Mouse (Mus musculus): ENCODE data around the gene Casp9. TPM values are rescaled to one million over a fixed set of nuclear protein-coding genes. Genes with fewer than 3 reads are reported as not detected.

Casp9 gene
- polyA plus RNA-seq, 1 experiment from 2014 or later = 15.8 TPM

GRCm38 (mm10) chr4:141790524-141790990 is 2.9 kb upstream of the Casp9 start, which contains the start of gene Dnajc16:
Gene Dnajc16 (minus strand): TSS chr4:141790931.
- no peaks in the 10 kb centered on the region for H3K9me3 ChIP-seq (ENCODE audit: control insufficient read depth, low read length)
- 1% methylated on average over 42 of the region's 42 CpGs for WGBS
- ATAC-seq = peak; percentile 90
- H3K36me3 ChIP-seq (ENCODE audit: control insufficient read depth, insufficient read depth) = 0 out of 2 replicates have a peak, but pooled peaks cover 7% of the 10 kb centered on the region
- peaks cover 15% of the 10 kb centered on the region for H3K4me1 ChIP-seq (replicated peaks; ENCODE audit: control insufficient read depth, insufficient read depth, low read length)
- peak within 1 kb of the TSS; percentile 75 for H3K4me2 ChIP-seq (ENCODE audit: low read length)
- H3K27me3 ChIP-seq (replicated peaks; ENCODE audit: control insufficient read depth, insufficient read depth, low read length) = no peaks in the 10 kb centered on the region
- peak within 1 kb of the TSS; percentile 61 for H3K27ac ChIP-seq (ENCODE audit: low read length)
- H3K9ac ChIP-seq (replicated peaks; ENCODE audit: low read depth, low read length) = peak within 1 kb of the TSS; percentile 85
- H3K4me3 ChIP-seq (replicated peaks; ENCODE audit: low read length) = peak within 1 kb of the TSS; percentile 74

- no peak overlapping the region for H3K27ac ChIP-seq (ENCODE audit: low read length)
- H3K4me3 ChIP-seq (replicated peaks; ENCODE audit: low read length) = no peak overlapping the region
- H3K4me2 ChIP-seq (ENCODE audit: low read length) = no peak overlapping the region
- peaks cover 15% of the 10 kb centered on the region for H3K4me1 ChIP-seq (replicated peaks; ENCODE audit: control insufficient read depth, insufficient read depth, low read length)
- no peak overlapping the region for H3K9ac ChIP-seq (replicated peaks; ENCODE audit: low read depth, low read length)
- no peaks in the 10 kb centered on the region for H3K9me3 ChIP-seq (ENCODE audit: control insufficient read depth, low read length)
- H3K36me3 ChIP-seq (ENCODE audit: control insufficient read depth, insufficient read depth) = 0 out of 2 replicates have a peak, but pooled peaks cover 5% of the 10 kb centered on the region
- ATAC-seq = no peak
- H3K27me3 ChIP-seq (replicated peaks; ENCODE audit: control insufficient read depth, insufficient read depth, low read length) = no peaks in the 10 kb centered on the region
- 86% methylated on average over 7 of the region's 7 CpGs for WGBS
Observed at GRCm38 (mm10) chr4:141791486-141791885, 1.9 kb upstream of the Casp9 start.

- H3K36me3 ChIP-seq (ENCODE audit: control insufficient read depth, insufficient read depth) = 0 out of 2 replicates have a peak, but pooled peaks cover 4% of the 10 kb centered on the region
- H3K27ac ChIP-seq (ENCODE audit: low read length) = no peak overlapping the region
- no peaks in the 10 kb centered on the region for H3K9me3 ChIP-seq (ENCODE audit: control insufficient read depth, low read length)
- no peak overlapping the region for H3K4me2 ChIP-seq (ENCODE audit: low read length)
- H3K9ac ChIP-seq (replicated peaks; ENCODE audit: low read depth, low read length) = no peak overlapping the region
- no peak overlapping the region for H3K4me3 ChIP-seq (replicated peaks; ENCODE audit: low read length)
- ATAC-seq = no peak
- WGBS = 84% methylated on average over 8 of the region's 8 CpGs
- peaks cover 15% of the 10 kb centered on the region for H3K4me1 ChIP-seq (replicated peaks; ENCODE audit: control insufficient read depth, insufficient read depth, low read length)
- H3K27me3 ChIP-seq (replicated peaks; ENCODE audit: control insufficient read depth, insufficient read depth, low read length) = no peaks in the 10 kb centered on the region
Observed at GRCm38 (mm10) chr4:141791951-141792350, 1.5 kb upstream of the Casp9 start.

- ATAC-seq = no peak
- Histone ChIP-seq H3K9ac (replicated peaks; ENCODE audit: low read depth, low read length) (peak overlapping the region; percentile 83), H3K27me3 (replicated peaks; ENCODE audit: control insufficient read depth, insufficient read depth, low read length) (no peaks in the 10 kb centered on the region), H3K4me1 (replicated peaks; ENCODE audit: control insufficient read depth, insufficient read depth, low read length) (peaks cover 15% of the 10 kb centered on the region), H3K27ac (ENCODE audit: low read length) (peak overlapping the region; percentile 91), H3K4me2 (ENCODE audit: low read length) (peak overlapping the region; percentile 56), H3K4me3 (replicated peaks; ENCODE audit: low read length) (peak overlapping the region; percentile 85), H3K36me3 (ENCODE audit: control insufficient read depth, insufficient read depth) (no peaks in the 10 kb centered on the region), H3K9me3 (ENCODE audit: control insufficient read depth, low read length) (no peaks in the 10 kb centered on the region)
- WGBS = 11% methylated on average over 10 of the region's 10 CpGs
Observed at GRCm38 (mm10) chr4:141792554-141793281, 694 bp upstream of the Casp9 start.

GRCm38 (mm10) chr4:141794152-141794535 is 732 bp downstream of the Casp9 start:
- Histone ChIP-seq H3K27me3 (replicated peaks; ENCODE audit: control insufficient read depth, insufficient read depth, low read length) (no peaks in the 10 kb centered on the region), H3K4me2 (ENCODE audit: low read length) (peak overlapping the region; percentile 56), H3K4me1 (replicated peaks; ENCODE audit: control insufficient read depth, insufficient read depth, low read length) (peaks cover 15% of the 10 kb centered on the region), H3K36me3 (ENCODE audit: control insufficient read depth, insufficient read depth) (no peaks in the 10 kb centered on the region), H3K27ac (ENCODE audit: low read length) (peak overlapping the region; percentile 91), H3K9me3 (ENCODE audit: control insufficient read depth, low read length) (no peaks in the 10 kb centered on the region), H3K4me3 (replicated peaks; ENCODE audit: low read length) (peak overlapping the region; percentile 85), H3K9ac (replicated peaks; ENCODE audit: low read depth, low read length) (peak overlapping the region; percentile 83)
- 13% methylated on average over 5 of the region's 5 CpGs for WGBS
- ATAC-seq = no peak

- H3K9me3 ChIP-seq (ENCODE audit: control insufficient read depth, low read length) = no peaks in the 10 kb centered on the region
- H3K27ac ChIP-seq (ENCODE audit: low read length) = no peak overlapping the region
- H3K4me1 ChIP-seq (replicated peaks; ENCODE audit: control insufficient read depth, insufficient read depth, low read length) = peaks cover 9% of the 10 kb centered on the region
- no peaks in the 10 kb centered on the region for H3K27me3 ChIP-seq (replicated peaks; ENCODE audit: control insufficient read depth, insufficient read depth, low read length)
- no peak overlapping the region for H3K9ac ChIP-seq (replicated peaks; ENCODE audit: low read depth, low read length)
- no peak overlapping the region for H3K4me2 ChIP-seq (ENCODE audit: low read length)
- no peaks in the 10 kb centered on the region for H3K36me3 ChIP-seq (ENCODE audit: control insufficient read depth, insufficient read depth)
- 86% methylated on average over 7 of the region's 7 CpGs for WGBS
- no peak overlapping the region for H3K4me3 ChIP-seq (replicated peaks; ENCODE audit: low read length)
- no peak for ATAC-seq
Observed at GRCm38 (mm10) chr4:141796356-141796755, 2.9 kb downstream of the Casp9 start.

- H3K4me2 ChIP-seq (ENCODE audit: low read length) = no peak overlapping the region
- H3K27me3 ChIP-seq (replicated peaks; ENCODE audit: control insufficient read depth, insufficient read depth, low read length) = no peaks in the 10 kb centered on the region
- H3K9me3 ChIP-seq (ENCODE audit: control insufficient read depth, low read length) = no peaks in the 10 kb centered on the region
- no peak overlapping the region for H3K27ac ChIP-seq (ENCODE audit: low read length)
- H3K4me1 ChIP-seq (replicated peaks; ENCODE audit: control insufficient read depth, insufficient read depth, low read length) = peaks cover 9% of the 10 kb centered on the region
- 87% methylated on average over 4 of the region's 4 CpGs for WGBS
- H3K9ac ChIP-seq (replicated peaks; ENCODE audit: low read depth, low read length) = no peak overlapping the region
- no peak overlapping the region for H3K4me3 ChIP-seq (replicated peaks; ENCODE audit: low read length)
- H3K36me3 ChIP-seq (ENCODE audit: control insufficient read depth, insufficient read depth) = no peaks in the 10 kb centered on the region
- no peak for ATAC-seq
Observed at GRCm38 (mm10) chr4:141796954-141797353, 3.5 kb downstream of the Casp9 start.

GRCm38 (mm10) chr4:141797545-141797944 is 4.1 kb downstream of the Casp9 start:
- H3K4me3 ChIP-seq (replicated peaks; ENCODE audit: low read length) = no peak overlapping the region
- H3K9ac ChIP-seq (replicated peaks; ENCODE audit: low read depth, low read length) = no peak overlapping the region
- peaks cover 9% of the 10 kb centered on the region for H3K4me1 ChIP-seq (replicated peaks; ENCODE audit: control insufficient read depth, insufficient read depth, low read length)
- no peaks in the 10 kb centered on the region for H3K9me3 ChIP-seq (ENCODE audit: control insufficient read depth, low read length)
- WGBS = 92% methylated on average over 5 of the region's 5 CpGs
- no peak overlapping the region for H3K4me2 ChIP-seq (ENCODE audit: low read length)
- no peak for ATAC-seq
- no peaks in the 10 kb centered on the region for H3K36me3 ChIP-seq (ENCODE audit: control insufficient read depth, insufficient read depth)
- H3K27ac ChIP-seq (ENCODE audit: low read length) = no peak overlapping the region
- no peaks in the 10 kb centered on the region for H3K27me3 ChIP-seq (replicated peaks; ENCODE audit: control insufficient read depth, insufficient read depth, low read length)

GRCm38 (mm10) chr4:141804105-141804504 is 10.7 kb downstream of the Casp9 start:
- Histone ChIP-seq H3K4me2 (ENCODE audit: low read length) (no peak overlapping the region), H3K4me3 (replicated peaks; ENCODE audit: low read length) (no peak overlapping the region), H3K36me3 (ENCODE audit: control insufficient read depth, insufficient read depth) (peaks cover 12% of the 10 kb centered on the region), H3K27ac (ENCODE audit: low read length) (no peak overlapping the region), H3K4me1 (replicated peaks; ENCODE audit: control insufficient read depth, insufficient read depth, low read length) (no peaks in the 10 kb centered on the region), H3K9me3 (ENCODE audit: control insufficient read depth, low read length) (no peaks in the 10 kb centered on the region), H3K9ac (replicated peaks; ENCODE audit: low read depth, low read length) (no peak overlapping the region), H3K27me3 (replicated peaks; ENCODE audit: control insufficient read depth, insufficient read depth, low read length) (no peaks in the 10 kb centered on the region)
- 83% methylated on average over 4 of the region's 4 CpGs for WGBS
- ATAC-seq = no peak

Measured in forebrain, embryonic 16.5 days (tissue).